Mouse (Mus musculus): Measurements from ENCODE around the gene Gm3512. TPM values are rescaled to one million over a fixed set of nuclear protein-coding genes. Genes with fewer than 3 reads are reported as not detected.
"Not testable (repeated sequence)": the region's sequence is repeated elsewhere in the genome, so short reads cannot be mapped to it uniquely, and the experiment has no call there.

Gene Gm3512
- 0.17 TPM in 1 of 2 replicates, not detected in the other for polyA plus RNA-seq (2012; rRNA removed)

- not testable (repeated sequence) for H3K4me3 ChIP-seq (replicated peaks; ENCODE audit: extremely low read depth, low read depth, low read length); H3K4me1 ChIP-seq (ENCODE audit: control insufficient read depth, insufficient read depth, low read length); DNase-seq
- no CpG with 5 or more reads among the region's 37 CpGs for WGBS
Measured at GRCm38 (mm10) chr14:7174483-7174971, at the start of gene Gm3512. Gene Gm3512 (minus strand): TSS chr14:7174533.

- DNase-seq; H3K4me1 ChIP-seq (ENCODE audit: control insufficient read depth, insufficient read depth, low read length); H3K4me3 ChIP-seq (replicated peaks; ENCODE audit: extremely low read depth, low read depth, low read length): not testable (repeated sequence)
- 73% methylated on average over 2 of the region's 3 CpGs for WGBS
Measured at GRCm38 (mm10) chr14:7200070-7200469, 25.7 kb upstream of the Gm3512 start.

- no CpG with 5 or more reads among the region's 2 CpGs for WGBS
- not testable (repeated sequence) for H3K4me1 ChIP-seq (ENCODE audit: control insufficient read depth, insufficient read depth, low read length); H3K4me3 ChIP-seq (replicated peaks; ENCODE audit: extremely low read depth, low read depth, low read length); DNase-seq
Measured at GRCm38 (mm10) chr14:7194440-7194839, 20.1 kb upstream of the Gm3512 start, which contains the start of gene Gm16434. Gene Gm16434 (minus strand): TSS chr14:7194540.

GRCm38 (mm10) chr14:7125312-7125711 is 49.0 kb downstream of the Gm3512 start, which contains the start of gene Gm6676:
Gene Gm6676 (minus strand): TSS chr14:7125412.
- not testable (repeated sequence) for DNase-seq; H3K4me1 ChIP-seq (ENCODE audit: control insufficient read depth, insufficient read depth, low read length); H3K4me3 ChIP-seq (replicated peaks; ENCODE audit: extremely low read depth, low read depth, low read length)
- no CpG with 5 or more reads among the region's 2 CpGs for WGBS

GRCm38 (mm10) chr14:7105124-7105802 is 69.1 kb downstream of the Gm3512 start:
- WGBS = 0% methylated on average over 13 of the region's 54 CpGs
- H3K4me1 ChIP-seq (ENCODE audit: control insufficient read depth, insufficient read depth, low read length); DNase-seq; H3K4me3 ChIP-seq (replicated peaks; ENCODE audit: extremely low read depth, low read depth, low read length): not testable (repeated sequence)

Other genes starting within 250 kb of the Gm3512 start
- not detected in 2 replicates for gene Gm6356, start 200.7 kb downstream of the Gm3512 start, polyA plus RNA-seq (2012; rRNA removed)
- gene Gm10406, start 147.1 kb downstream of the Gm3512 start, polyA plus RNA-seq (2012; rRNA removed) = 0.08 and 0.11 TPM in 2 replicates
- not detected in 2 replicates for gene Gm3685, start 129.6 kb downstream of the Gm3512 start, polyA plus RNA-seq (2012; rRNA removed)
- not detected in 2 replicates for gene Gm3696, start 73.9 kb downstream of the Gm3512 start, polyA plus RNA-seq (2012; rRNA removed)
- gene Gm6676, start 49.1 kb downstream of the Gm3512 start, polyA plus RNA-seq (2012; rRNA removed) = not detected in 2 replicates
- not detected in 2 replicates for gene Gm16434, start 20.0 kb upstream of the Gm3512 start, polyA plus RNA-seq (2012; rRNA removed)
- not detected in 2 replicates for gene Gm3727, start 90.2 kb upstream of the Gm3512 start, polyA plus RNA-seq (2012; rRNA removed)
- 0.08 and 0.13 TPM in 2 replicates for gene Gm3739, start 140.5 kb upstream of the Gm3512 start, polyA plus RNA-seq (2012; rRNA removed)
- gene Gm5797, start 157.9 kb upstream of the Gm3512 start, polyA plus RNA-seq (2012; rRNA removed) = not detected in 2 replicates
- gene Gm8374, start 190.6 kb upstream of the Gm3512 start, polyA plus RNA-seq (2012; rRNA removed) = not detected in 2 replicates

Data from lung, adult 2 months (tissue).